Mouse (Mus musculus): ENCODE measurements around the gene Akap8.

Gene Akap8

GRCm38 (mm10) chr17:32349037-32349732 lies 28.1 kb upstream of the Akap8 start:
- DNase-seq (ENCODE audit: low spot score): peak; percentile 75

GRCm38 (mm10) chr17:32348406-32348805 lies 27.4 kb upstream of the Akap8 start:
- DNase-seq (ENCODE audit: low spot score): no peak

- no peak for DNase-seq (ENCODE audit: low spot score)
Measured at GRCm38 (mm10) chr17:32341102-32341501, 20.1 kb upstream of the Akap8 start.

- DNase-seq (ENCODE audit: low spot score): no peak
Measured at GRCm38 (mm10) chr17:32340110-32340509, 19.1 kb upstream of the Akap8 start.

GRCm38 (mm10) chr17:32335869-32336268 lies 14.8 kb upstream of the Akap8 start:
- DNase-seq (ENCODE audit: low spot score): no peak

- no peak for DNase-seq (ENCODE audit: low spot score)
Measured at GRCm38 (mm10) chr17:32334921-32335320, 13.9 kb upstream of the Akap8 start.

GRCm38 (mm10) chr17:32333675-32334303 lies 12.8 kb upstream of the Akap8 start:
- DNase-seq (ENCODE audit: low spot score): no peak

GRCm38 (mm10) chr17:32327501-32327900 lies 6.5 kb upstream of the Akap8 start:
- no peak for DNase-seq (ENCODE audit: low spot score)

GRCm38 (mm10) chr17:32322809-32323208 lies 1.8 kb upstream of the Akap8 start:
- DNase-seq (ENCODE audit: low spot score): no peak

- DNase-seq (ENCODE audit: low spot score): peak; percentile 22
Measured at GRCm38 (mm10) chr17:32321836-32322235, 798 bp upstream of the Akap8 start.

GRCm38 (mm10) chr17:32321390-32321734 lies 324 bp upstream of the Akap8 start:
- no peak for DNase-seq (ENCODE audit: low spot score)

- no peak for DNase-seq (ENCODE audit: low spot score)
Measured at GRCm38 (mm10) chr17:32319950-32320349, 1.1 kb downstream of the Akap8 start.

- DNase-seq (ENCODE audit: low spot score): no peak
Measured at GRCm38 (mm10) chr17:32317708-32318107, 3.3 kb downstream of the Akap8 start.

GRCm38 (mm10) chr17:32317032-32317431 lies 4.0 kb downstream of the Akap8 start:
- DNase-seq (ENCODE audit: low spot score): no peak

- no peak for DNase-seq (ENCODE audit: low spot score)
Measured at GRCm38 (mm10) chr17:32315560-32315959, 5.5 kb downstream of the Akap8 start.

GRCm38 (mm10) chr17:32313892-32314291 lies 7.1 kb downstream of the Akap8 start:
- no peak for DNase-seq (ENCODE audit: low spot score)

- DNase-seq (ENCODE audit: low spot score): no peak
Measured at GRCm38 (mm10) chr17:32312801-32313200, 8.2 kb downstream of the Akap8 start.

- DNase-seq (ENCODE audit: low spot score): no peak
Measured at GRCm38 (mm10) chr17:32307963-32308362, 13.1 kb downstream of the Akap8 start.

- DNase-seq (ENCODE audit: low spot score): no peak
Measured at GRCm38 (mm10) chr17:32298125-32298524, 22.9 kb downstream of the Akap8 start.

GRCm38 (mm10) chr17:32295901-32296300 lies 25.1 kb downstream of the Akap8 start:
- no peak for DNase-seq (ENCODE audit: low spot score)

GRCm38 (mm10) chr17:32295160-32295559 lies 25.9 kb downstream of the Akap8 start:
- no peak for DNase-seq (ENCODE audit: low spot score)

GRCm38 (mm10) chr17:32285138-32285670 lies 35.8 kb downstream of the Akap8 start:
- DNase-seq (ENCODE audit: low spot score): peak; percentile 28

GRCm38 (mm10) chr17:32284262-32285137 lies 36.5 kb downstream of the Akap8 start, which contains the start of gene Brd4:
Gene Brd4, minus strand, starts transcription at chr17:32284722.
- peak; percentile 94 for DNase-seq (ENCODE audit: low spot score)
